Mouse (Mus musculus): ENCODE measurements around the gene Tspoap1. TPM values are rescaled to one million over a fixed set of nuclear protein-coding genes. Genes with fewer than 3 reads are reported as not detected.
A peak's percentile ranks its signal among the peaks of the same experiment; 100 is the strongest.

Tspoap1 gene
- total RNA-seq, 2 experiments from 2014 or later = 0.04 TPM

DNA sequence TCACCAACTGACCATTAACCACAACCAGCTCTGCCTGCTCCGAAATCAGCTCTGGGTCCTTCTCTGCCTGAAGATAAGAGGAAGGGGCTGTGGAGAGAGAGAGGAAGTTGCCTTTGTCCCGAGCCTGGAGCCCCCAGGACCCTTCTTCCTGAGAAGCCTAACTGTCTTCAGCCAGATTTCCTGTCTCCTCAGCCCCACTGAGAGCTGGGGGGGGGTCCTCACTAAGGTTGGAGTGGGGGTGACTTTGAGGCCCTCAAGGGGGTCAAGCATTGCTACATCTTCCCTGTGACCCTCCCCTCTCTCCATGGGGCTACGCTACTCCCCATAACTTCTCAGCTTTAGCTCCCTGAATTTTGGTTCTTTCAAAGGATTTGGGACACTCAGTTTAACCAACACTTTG is 33.1 kb downstream of the Tspoap1 start, which contains the start of gene Mpo:
Gene Mpo, plus strand, starts transcription at position 122 of the 400 bp plus-strand sequence.
- DNase-seq = no peak
- intact Hi-C loops (cut with DNase I; ENCODE audit: low total_unique reads) = no loop called here

GRCm38 (mm10) chr11:87801711-87802275 is 41.5 kb downstream of the Tspoap1 start:
- intact Hi-C loops (cut with DNase I; ENCODE audit: low total_unique reads) = no loop called here
- DNase-seq = no peak

- DNase-seq = no peak
- intact Hi-C loops (cut with DNase I; ENCODE audit: low total_unique reads) = no loop called here
These were observed 42.3 kb downstream of the Tspoap1 start for GRCm38 (mm10) chr11:87802621-87803020.

DNA sequence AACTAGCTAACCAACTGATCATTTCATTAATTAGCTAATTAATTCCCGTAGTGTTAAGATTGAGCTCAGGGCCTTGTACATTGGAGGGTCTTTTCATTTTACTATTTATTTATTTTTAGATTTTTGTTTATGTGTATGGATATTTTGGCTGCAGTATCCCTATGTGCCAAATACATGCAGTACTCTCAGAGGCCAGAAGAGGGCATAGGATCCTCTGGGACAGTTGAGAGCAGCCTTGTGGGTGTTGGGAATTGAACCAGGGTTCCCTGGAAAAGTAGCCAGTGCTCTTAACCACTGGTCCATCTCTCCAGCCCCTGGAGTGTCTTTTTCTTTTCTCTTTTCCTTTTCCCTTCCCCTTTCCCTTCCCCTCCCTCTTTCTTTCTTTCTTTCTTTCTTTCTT is 45.1 kb downstream of the Tspoap1 start:
- intact Hi-C loops (cut with DNase I; ENCODE audit: low total_unique reads) = no loop called here
- DNase-seq = no peak

DNA sequence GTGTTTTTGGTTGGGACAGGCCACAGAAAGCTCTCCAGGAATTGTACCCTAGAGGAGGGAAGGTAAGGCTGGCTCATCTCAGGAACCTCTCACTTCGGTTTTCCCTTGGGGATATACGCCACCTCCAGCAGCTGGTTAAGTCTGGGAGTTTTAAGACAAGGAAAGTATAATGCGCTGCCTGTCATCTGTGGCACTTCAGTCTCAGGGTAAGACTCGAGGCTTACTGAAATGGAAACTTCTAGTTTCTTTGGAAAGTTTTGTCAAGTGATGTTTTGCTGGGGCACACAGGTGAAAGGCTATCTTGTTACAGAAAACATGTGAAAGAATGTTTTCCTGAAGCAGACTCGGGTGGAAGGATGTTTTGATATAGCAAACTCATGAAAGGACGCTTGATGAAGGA is 47.1 kb downstream of the Tspoap1 start:
- DNase-seq = no peak
- intact Hi-C loops (cut with DNase I; ENCODE audit: low total_unique reads) = no loop called here

DNA sequence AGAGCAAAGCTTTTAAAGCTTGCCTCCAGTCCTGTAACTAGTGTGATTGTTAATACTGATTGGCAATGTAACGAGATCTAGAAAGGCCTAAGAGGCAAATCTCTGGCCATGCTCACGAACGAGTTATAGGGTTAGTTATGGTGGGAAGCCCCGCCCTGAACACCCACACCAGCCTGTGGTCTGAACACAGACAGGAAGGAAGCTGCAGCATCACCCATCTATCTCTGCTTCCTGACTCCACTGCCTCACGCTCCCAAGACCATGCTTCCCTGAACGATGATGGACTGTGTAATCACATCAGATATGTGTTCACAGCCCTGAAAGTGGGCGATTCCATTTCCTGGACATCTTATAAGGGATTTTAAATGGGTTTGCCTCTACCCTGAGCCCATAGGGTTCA is 47.9 kb downstream of the Tspoap1 start:
- intact Hi-C loops (cut with DNase I; ENCODE audit: low total_unique reads) = no loop called here
- no peak for DNase-seq

DNA sequence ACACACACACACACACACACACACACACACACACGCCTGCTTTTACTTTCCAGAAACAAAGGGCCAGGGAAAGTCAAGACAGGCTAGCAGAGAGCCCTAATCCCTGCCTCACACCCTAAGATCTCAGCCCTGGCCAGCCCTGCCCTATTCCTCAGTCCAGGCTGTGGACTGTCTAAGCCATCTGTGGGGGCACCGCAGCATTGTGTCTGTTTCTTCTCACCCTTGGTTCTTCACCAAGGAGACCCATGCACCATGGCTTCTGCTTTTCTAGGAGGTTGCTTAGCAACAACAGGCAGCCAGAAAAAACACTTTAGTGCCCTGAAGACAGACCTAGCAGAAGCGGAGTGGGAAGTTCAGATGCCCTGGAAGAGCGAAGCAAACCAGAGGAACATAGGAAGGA is 51.1 kb downstream of the Tspoap1 start:
- intact Hi-C loops (cut with DNase I; ENCODE audit: low total_unique reads) = no loop called here
- no peak for DNase-seq

DNA sequence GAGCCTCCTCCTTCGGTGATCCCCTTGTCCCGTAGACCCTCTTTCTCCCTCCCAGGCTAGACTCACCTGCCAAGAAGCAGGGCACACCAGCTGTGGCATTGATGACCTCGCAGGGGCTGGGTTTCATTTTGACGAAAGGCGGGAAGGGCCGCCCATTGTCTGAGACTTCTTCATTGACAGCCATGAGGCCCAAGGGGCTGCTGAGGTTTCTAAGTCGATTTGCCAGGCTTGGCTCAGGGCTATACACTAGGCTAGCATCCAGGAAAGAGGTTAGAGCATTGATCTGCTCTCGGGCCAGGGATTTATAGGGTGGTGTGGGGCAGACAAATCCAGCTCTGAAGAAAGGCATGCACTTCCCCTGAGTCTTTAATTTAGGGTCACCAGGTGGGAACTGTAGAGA is 54.5 kb downstream of the Tspoap1 start:
- intact Hi-C loops (cut with DNase I; ENCODE audit: low total_unique reads) = no loop called here
- DNase-seq = no peak

DNA sequence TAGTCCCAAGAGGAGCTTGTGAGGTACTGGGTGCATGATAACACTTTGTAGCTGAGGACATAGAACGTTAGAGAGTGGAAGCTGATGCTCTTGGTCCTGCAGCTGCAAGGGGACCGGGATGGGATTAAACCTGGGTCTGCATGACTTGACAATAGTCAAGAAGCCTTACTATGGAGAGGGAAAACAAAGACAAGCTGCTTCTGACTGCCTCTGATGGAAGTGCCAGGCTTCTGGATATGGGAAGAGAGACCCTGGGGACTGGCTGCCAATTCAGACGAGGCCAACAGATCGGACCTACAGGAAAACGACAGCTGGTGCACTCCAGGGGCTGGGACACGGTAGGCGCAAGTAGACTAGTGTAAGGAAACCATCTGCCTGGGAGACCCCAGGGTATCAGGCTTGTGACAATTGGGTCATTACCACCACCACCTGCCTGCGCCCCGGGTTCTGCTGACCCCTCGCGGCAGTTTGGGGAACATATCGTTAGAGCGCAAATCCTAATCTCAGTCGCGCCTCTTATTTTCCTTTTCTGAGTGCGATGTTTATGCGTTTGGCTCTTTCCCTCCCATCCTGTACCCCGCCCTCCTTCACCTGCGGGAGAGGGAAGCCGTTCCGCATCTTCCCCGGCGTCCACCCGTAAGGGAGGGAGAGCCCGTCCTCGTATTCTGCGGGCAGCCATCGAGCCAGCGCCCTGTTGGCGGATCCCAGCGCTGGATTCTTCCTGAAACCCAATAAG is 56.5 kb downstream of the Tspoap1 start:
- DNase-seq = peak; percentile 17
- intact Hi-C loops (cut with DNase I; ENCODE audit: low total_unique reads) = no loop called here

- DNase-seq = no peak
- intact Hi-C loops (cut with DNase I; ENCODE audit: low total_unique reads) = no loop called here
These were observed 57.1 kb downstream of the Tspoap1 start for GRCm38 (mm10) chr11:87817443-87817773.

GRCm38 (mm10) chr11:87821502-87821901 is 61.2 kb downstream of the Tspoap1 start:
- intact Hi-C loops (cut with DNase I; ENCODE audit: low total_unique reads) = no loop called here
- no peak for DNase-seq

DNA sequence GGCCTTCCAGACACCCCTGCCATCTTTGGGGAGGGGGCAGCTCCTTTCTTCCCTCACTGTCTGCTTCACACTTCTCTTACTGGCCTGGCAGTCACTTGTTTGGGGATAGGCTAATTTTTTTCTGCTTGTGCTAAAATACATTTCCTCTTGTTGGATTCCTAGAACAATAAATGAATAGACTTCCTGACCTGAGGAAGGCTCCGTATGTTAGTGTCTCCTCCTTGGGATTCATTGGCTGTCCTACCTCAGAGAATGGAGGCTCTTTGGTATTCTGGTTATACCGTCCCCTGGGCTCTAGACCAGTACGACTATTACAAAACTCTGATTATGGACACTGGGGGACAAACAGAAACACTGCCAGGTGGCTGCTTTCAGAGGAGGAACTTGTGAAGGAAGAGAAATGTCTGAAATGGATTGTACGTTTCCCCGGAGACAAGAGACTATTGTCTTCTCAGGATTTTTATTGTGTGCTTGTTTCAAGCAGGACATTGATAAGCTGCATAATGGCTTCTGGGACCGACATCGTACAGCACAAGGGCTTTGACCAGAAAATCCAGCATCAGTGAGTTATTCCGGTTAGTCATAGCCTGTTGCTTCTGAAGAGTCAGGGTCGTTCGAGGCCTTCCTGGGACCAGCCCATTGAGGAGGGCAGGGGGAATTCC is 68.0 kb downstream of the Tspoap1 start, which contains the start of gene Lpo:
Gene Lpo, minus strand, starts transcription at position 51 of the 662 bp plus-strand sequence.
- DNase-seq = no peak
- intact Hi-C loops (cut with DNase I; ENCODE audit: low total_unique reads) = no loop called here

Small RNA genes lying within 50 kb of the gene (microRNA-seq; reads per million reads assigned to microRNA genes)
- gene Mir142 = 0 reads per million in 2 experiments
- gene Mir142b = 0 reads per million in 2 experiments

Other genes with a start within 250 kb of the Tspoap1 start
- gene Gm11492, start 193.9 kb upstream of the Tspoap1 start, total RNA-seq (2021) = not detected
- gene Sept4, start 191.6 kb upstream of the Tspoap1 start, total RNA-seq (2021) = 10 to 100 TPM; 41.2 TPM
- 10 to 100 TPM in 1 of 2 experiments, 1 to 10 TPM in 1; 9.5 to 12.4 TPM for gene Mtmr4, start 168.4 kb upstream of the Tspoap1 start, total RNA-seq (2021)
- not detected for gene Hsf5, start 143.4 kb upstream of the Tspoap1 start, total RNA-seq (2021)
- under 1 TPM; 0.09 to 0.16 TPM for gene Rnf43, start 97.8 kb upstream of the Tspoap1 start, total RNA-seq (2021)
- gene Supt4a, start 23.0 kb upstream of the Tspoap1 start, total RNA-seq (2021) = 10 to 100 TPM; 30.8 to 36.4 TPM
- gene Mpo, start 33.0 kb downstream of the Tspoap1 start, total RNA-seq (2021) = not detected
- not detected for gene Lpo, start 67.7 kb downstream of the Tspoap1 start, total RNA-seq (2021)
- 1 to 10 TPM; 1.9 to 2.3 TPM for gene Mks1, start 92.7 kb downstream of the Tspoap1 start, total RNA-seq (2021)
- gene Epx, start 115.0 kb downstream of the Tspoap1 start, total RNA-seq (2021) = not detected
- gene Olfr462, start 131.7 kb downstream of the Tspoap1 start, total RNA-seq (2021) = not detected
- not detected for gene Olfr463, start 136.8 kb downstream of the Tspoap1 start, total RNA-seq (2021)
- not detected for gene Olfr464, start 160.4 kb downstream of the Tspoap1 start, total RNA-seq (2021)
- gene Dynll2, start 227.0 kb downstream of the Tspoap1 start, total RNA-seq (2021) = 100 to 1,000 TPM; 134 to 138 TPM